Mouse (Mus musculus) MEL (cell line): ENCODE measurements around the gene Mgll.

ENCODE experiments used
- CTCF ChIP-seq, 3 experiments: IDR thresholded peaks in 2 of 3; conservative IDR thresholded peaks in 1 of 3; 2 replicates each; pipeline ENCODE4 v1.5.1; 2011 to 2012; ENCODE audit warnings: low read length in 3 of 3, low read depth in 2 of 3, mild to moderate bottlenecking in 2 of 3, improper control_type of control experiment in 1 of 3, inconsistent platforms in 1 of 3, mixed read lengths in 1 of 3, moderate library complexity in 1 of 3; ENCODE audit not compliant: control insufficient read depth in 1 of 3, insufficient read depth in 1 of 3, poor library complexity in 1 of 3, severe bottlenecking in 1 of 3
- E2F4 ChIP-seq: IDR thresholded peaks from 2 replicates; pipeline ENCODE4 v1.6.1; 2011; ENCODE audit warnings: low read depth, low read length, improper control_type of control experiment, borderline replicate concordance
- ELF1 ChIP-seq: IDR thresholded peaks from 2 replicates; pipeline ENCODE4 v1.6.1; 2014; ENCODE audit warnings: low read depth, mild to moderate bottlenecking, inconsistent platforms, low read length, improper control_type of control experiment, moderate library complexity
- EP300 ChIP-seq, 2 experiments: IDR thresholded peaks; 2 replicates each; pipeline ENCODE4 v1.6.1; 2011; ENCODE audit warnings: improper control_type of control experiment in 2 of 2, low read length in 2 of 2, low read depth in 1 of 2, mild to moderate bottlenecking in 1 of 2
- ETS1 ChIP-seq: IDR thresholded peaks from 2 replicates; pipeline ENCODE4 v1.6.1; 2012; ENCODE audit warnings: low read depth, mild to moderate bottlenecking, inconsistent platforms, low read length, improper control_type of control experiment, moderate library complexity
- GATA1 ChIP-seq: IDR thresholded peaks from 2 replicates; pipeline ENCODE4 v1.6.1; 2011; ENCODE audit warnings: low read depth, low read length, improper control_type of control experiment
- KAT2A ChIP-seq: conservative IDR thresholded peaks from 2 replicates; pipeline ENCODE4 v1.6.1; 2012; ENCODE audit warnings: low read depth, low read length, improper control_type of control experiment, inconsistent platforms
- MEF2A ChIP-seq: IDR thresholded peaks from 2 replicates; pipeline ENCODE4 v1.6.1; 2014; ENCODE audit warnings: low read depth, mild to moderate bottlenecking, inconsistent platforms, low read length, improper control_type of control experiment; ENCODE audit not compliant: poor library complexity, insufficient replicate concordance, severe bottlenecking; ENCODE audit errors: extremely low read depth
- POLR2A ChIP-seq, 2 experiments: IDR thresholded peaks; 2 replicates each; pipeline ENCODE4 v1.6.1; 2011 to 2012; ENCODE audit warnings: low read length in 2 of 2, mild to moderate bottlenecking in 2 of 2, control low read depth in 1 of 2, improper control_type of control experiment in 1 of 2, low read depth in 1 of 2, moderate library complexity in 1 of 2; ENCODE audit not compliant: control insufficient read depth in 1 of 2, insufficient read depth in 1 of 2, poor library complexity in 1 of 2
- ZC3H11A ChIP-seq: IDR thresholded peaks from 2 replicates; pipeline ENCODE4 v1.6.1; 2012; ENCODE audit warnings: low read depth, mild to moderate bottlenecking, inconsistent platforms, low read length, improper control_type of control experiment

DNA sequence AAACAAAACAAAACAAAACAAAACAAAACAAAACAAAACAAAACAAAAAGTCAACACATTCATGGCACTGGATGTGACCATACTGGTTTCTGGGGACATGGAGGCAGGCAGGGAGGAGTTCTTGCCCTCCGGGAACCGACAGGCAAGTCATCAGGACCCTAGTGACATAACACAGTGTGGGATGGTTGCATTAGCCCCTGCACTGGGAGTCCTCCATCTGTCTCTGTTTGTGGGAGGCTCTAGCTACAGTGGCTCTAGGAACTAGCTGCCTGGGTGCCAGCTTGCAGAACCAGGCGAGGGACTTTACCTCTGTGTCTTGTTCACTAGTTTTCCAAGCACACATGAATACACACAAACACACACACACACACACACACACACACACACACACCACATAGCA is 43.2 kb upstream of the Mgll start:
- TF ChIP-seq CTCF (IDR thresholded peaks at IDR 0.05 in 2 of 3, conservative IDR thresholded peaks at IDR 0.05 in 1 of 3; ENCODE audit: control insufficient read depth in 1 of 3, insufficient read depth in 1 of 3, low read depth in 2 of 3, low read length in 3 of 3, poor library complexity in 1 of 3, severe bottlenecking in 1 of 3) (no peak), KAT2A (no peak), POLR2A (IDR thresholded peaks at IDR 0.05; ENCODE audit: control insufficient read depth in 1 of 2, insufficient read depth in 1 of 2, low read depth in 1 of 2, low read length in 2 of 2, poor library complexity in 1 of 2) (no peak), GATA1 (no peak), EP300 (IDR thresholded peaks at IDR 0.05; ENCODE audit: low read depth in 1 of 2, low read length in 2 of 2) (no peak), ZC3H11A (no peak), E2F4 (no peak), ETS1 (no peak), MEF2A (no peak), ELF1 (no peak)
